13 mouse cellular contexts compared by ENCODE assay signal in the genomic region with DNA sequence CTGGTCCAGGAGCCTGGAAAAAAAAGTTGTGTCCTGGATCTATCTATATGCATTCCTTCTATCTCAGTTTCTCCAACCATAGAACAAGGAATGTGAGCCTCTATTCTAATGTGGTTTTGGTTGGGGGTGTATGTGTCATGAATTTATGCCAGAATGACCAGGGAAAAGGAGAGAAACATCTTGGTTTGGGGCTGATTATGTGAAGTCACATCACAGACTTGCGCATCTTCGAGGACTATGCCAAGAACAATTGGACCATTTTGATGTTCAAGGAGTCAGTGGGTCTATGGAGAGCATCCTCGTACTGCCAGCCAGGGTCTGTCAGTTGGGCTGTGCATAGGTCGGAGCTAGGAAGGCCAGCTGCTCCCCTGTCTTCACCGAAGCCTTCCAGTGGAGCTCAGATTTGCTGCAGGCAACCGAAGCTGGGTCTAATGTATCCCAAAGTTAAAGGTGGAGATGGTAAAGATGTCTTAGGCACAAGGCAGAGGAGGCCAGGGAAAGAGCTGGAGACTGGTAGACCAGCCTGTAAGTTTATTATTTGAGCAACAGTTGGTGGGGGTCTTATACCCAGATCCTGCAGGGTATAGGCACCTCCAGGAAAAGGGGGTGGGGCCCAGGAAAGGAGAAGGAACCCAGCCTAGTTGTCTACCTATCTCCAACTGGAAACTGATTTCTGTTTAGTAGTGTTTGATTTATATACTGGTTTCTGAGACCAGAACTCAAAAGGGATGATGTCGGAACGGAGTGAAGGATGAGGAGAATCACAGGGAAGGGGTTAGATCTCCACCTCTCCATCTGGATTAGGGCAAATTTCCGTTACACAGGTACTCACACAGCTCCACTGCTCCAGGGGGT. TPM values are rescaled to one million over a fixed set of nuclear protein-coding genes. Genes with fewer than 3 reads are reported as not detected.
DNase-seq lines count a peak whose midpoint lies in the region; ATAC-seq and TF ChIP-seq lines count a peak whose summit lies in the region.
"Had no signal": no experiment of that assay in that cellular context is flagged by ENCODE, and none has a peak within 500 bp of the region (broad histone marks: within the 10 kb centered on the region; RNA-seq: fewer than 3 reads in every experiment).

No protein-coding gene starts in this region.

- ATAC-seq in limb, embryonic 11.5 days (ENCODE audit: insufficient number of reproducible peaks, low FRiP score, low TSS enrichment, low read depth): no peak

- H3K4me1 ChIP-seq in kidney, adult 2 months (ENCODE audit: control insufficient read depth, insufficient read depth, low read length): 0 out of 2 replicates have a peak, but pooled peaks cover 3% of the 10 kb centered on the region
- H3K4me1 ChIP-seq in CH12.LX (ENCODE audit: control insufficient read depth in 1 of 2, insufficient read depth in 2 of 2): peaks cover 0 to 16% of the 10 kb centered on the region in 2 experiments; a peak in 2 of 4 replicates
- H3K4me1 ChIP-seq in limb, embryonic 11.5 days (ENCODE audit: control insufficient read depth, insufficient read depth, low read length): peaks cover 19% of the 10 kb centered on the region

- dilution Hi-C loops in CH12.LX (cut with MboI; ENCODE audit: extremely low pct_ligation_motif_present, extremely low pct_unique_long_range_greater_than_20kb, low sequenced_read_pairs): loop anchor here (25.0 kb wide), 1 partner anchor 93 kb away; no protein-coding TSS in a partner anchor

- peak; percentile 21 for DNase-seq in embryo, embryonic 10 days (ENCODE audit: low spot score)
- DNase-seq in embryo, embryonic 11 days: no peak
- no peak for DNase-seq in kidney, adult 2 months
- DNase-seq in kidney, postnatal 25 days: no peak
- no peak for DNase-seq in CH12.LX (ENCODE audit: extremely low read depth)
- peak; percentile 54 for DNase-seq in limb, embryonic 11.5 days (ENCODE audit: low spot score)
- no peak for DNase-seq in urinary bladder, postnatal 10 days (ENCODE audit: low spot score)
- DNase-seq in adrenal gland, postnatal 4 days (ENCODE audit: low spot score in 2 of 2): no peak
- DNase-seq: lung, postnatal 4 days; spleen, adult 18-20 months had no signal

- TF ChIP-seq RAD21 in CH12.LX (IDR thresholded peaks at IDR 0.05; ENCODE audit: low read depth, low read length): no peak

- 18% methylated on average over 9 of the region's 9 CpGs for WGBS in kidney, adult 2 months
- WGBS in limb, embryonic 11.5 days: 8% methylated on average over 9 of the region's 9 CpGs

- H3K27ac ChIP-seq in kidney, adult 2 months (ENCODE audit: insufficient read depth, low read depth, low read length): no peak overlapping the region
- no peak overlapping the region for H3K27ac ChIP-seq in CH12.LX (ENCODE audit: insufficient read depth, low read depth)
- H3K27ac ChIP-seq in limb, embryonic 11.5 days (replicated peaks; ENCODE audit: low read depth, low read length): no peak overlapping the region
- H3K27ac ChIP-seq: neural tube, embryonic 13.5 days had no signal

- no peaks in the 10 kb centered on the region for H3K79me2 ChIP-seq in CH12.LX (replicated peaks; ENCODE audit: control insufficient read depth, extremely low read depth, insufficient read depth, poor library complexity, severe bottlenecking)

- H3K27me3 ChIP-seq in kidney, adult 2 months (replicated peaks; ENCODE audit: control insufficient read depth, insufficient read depth, low read length): peaks cover 13% of the 10 kb centered on the region
- H3K27me3 ChIP-seq in CH12.LX (replicated peaks): peaks cover 98% of the 10 kb centered on the region
- peaks cover 100% of the 10 kb centered on the region for H3K27me3 ChIP-seq in limb, embryonic 11.5 days (ENCODE audit: control insufficient read depth, insufficient read depth, low read length)

- peak overlapping the region; percentile 79 for H3K4me2 ChIP-seq in CH12.LX (ENCODE audit: insufficient read depth, low read depth, poor library complexity, severe bottlenecking)
- H3K4me2 ChIP-seq in limb, embryonic 11.5 days (ENCODE audit: low read depth, severe bottlenecking): peak overlapping the region; percentile 79

- in situ Hi-C loops in CH12.LX (cut with MboI; ENCODE audit: low pct_ligation_motif_present, low pct_unique_long_range_greater_than_20kb, low sequenced_read_pairs): no loop called here

- H3K9ac ChIP-seq in CH12.LX (ENCODE audit: insufficient read depth, low read depth): no peak overlapping the region
- H3K9ac ChIP-seq in limb, embryonic 11.5 days (ENCODE audit: low read length): no peak overlapping the region
- H3K9ac ChIP-seq: neural tube, embryonic 13.5 days had no signal

- 0 out of 2 replicates have a peak overlapping the region, but pooled peaks have one; percentile 27 for H3K4me3 ChIP-seq in kidney, adult 2 months (ENCODE audit: insufficient read depth, low read depth, low read length)
- H3K4me3 ChIP-seq in CH12.LX (replicated peaks in 1 of 3; ENCODE audit: low read depth in 2 of 3, low read length in 2 of 3, poor library complexity in 1 of 3): no peak overlapping the region
- peak overlapping the region; percentile 40; the same call in 1 of the 2 replicates for H3K4me3 ChIP-seq in limb, embryonic 11.5 days (ENCODE audit: low read depth, low read length)

- H3K36me3 ChIP-seq in kidney, adult 2 months (ENCODE audit: control insufficient read depth, insufficient read depth, low read length): no peaks in the 10 kb centered on the region
- H3K36me3 ChIP-seq in CH12.LX (replicated peaks in 1 of 2; ENCODE audit: control insufficient read depth in 1 of 2, insufficient read depth in 1 of 2, low read length in 1 of 2): no peaks in the 10 kb centered on the region
- H3K36me3 ChIP-seq in limb, embryonic 11.5 days (ENCODE audit: control insufficient read depth, insufficient read depth, low read length): no peaks in the 10 kb centered on the region
- H3K36me3 ChIP-seq: neural tube, embryonic 13.5 days had no signal

- no peaks in the 10 kb centered on the region for H3K9me3 ChIP-seq in CH12.LX (replicated peaks; ENCODE audit: low read length)
- H3K9me3 ChIP-seq in limb, embryonic 11.5 days (ENCODE audit: control insufficient read depth, low read length): no peaks in the 10 kb centered on the region
- H3K9me3 ChIP-seq: neural tube, embryonic 13.5 days had no signal

- no peak for TF ChIP-seq CTCF in kidney, adult 2 months (conservative IDR thresholded peaks at IDR 0.05; ENCODE audit: insufficient read depth, insufficient read length, low read depth, low read length)
- TF ChIP-seq CTCF in CH12.LX (conservative IDR thresholded peaks at IDR 0.05 in 1 of 2, IDR thresholded peaks at IDR 0.05 in 1 of 2; ENCODE audit: low read depth in 2 of 2, low read length in 2 of 2): no peak

- no peak for TF ChIP-seq EP300 in CH12.LX (IDR thresholded peaks at IDR 0.05; ENCODE audit: low read length)

- TF ChIP-seq POLR2A in kidney, adult 2 months (IDR thresholded peaks at IDR 0.05; ENCODE audit: low read depth, low read length): no peak
- no peak for TF ChIP-seq POLR2A in CH12.LX (IDR thresholded peaks at IDR 0.05; ENCODE audit: low read depth, low read length)

TF ChIP-seq in CH12.LX, 34 proteins besides CTCF, POLR2A, EP300 and RAD21:
- TF ChIP-seq RCOR1 (conservative IDR thresholded peaks at IDR 0.05; ENCODE audit: low read depth, low read length): no peak
- TF ChIP-seq ZC3H11A (IDR thresholded peaks at IDR 0.05; ENCODE audit: low read depth, low read length): no peak
- TF ChIP-seq JUND (conservative IDR thresholded peaks at IDR 0.05; ENCODE audit: low read depth, low read length): no peak
- no peak for TF ChIP-seq PAX5 (IDR thresholded peaks at IDR 0.05; ENCODE audit: low read length)
- no peak for TF ChIP-seq SMC3 (IDR thresholded peaks at IDR 0.05; ENCODE audit: low read depth, low read length)
- no peak for TF ChIP-seq TCF12 (IDR thresholded peaks at IDR 0.05; ENCODE audit: low read depth, low read length)
- TF ChIP-seq MAFK (IDR thresholded peaks at IDR 0.05; ENCODE audit: insufficient replicate concordance, low read length): no peak
- no peak for TF ChIP-seq MEF2A (IDR thresholded peaks at IDR 0.05; ENCODE audit: borderline replicate concordance, low read depth, low read length)
- TF ChIP-seq ZKSCAN1 (IDR thresholded peaks at IDR 0.05; ENCODE audit: borderline replicate concordance, low read depth, low read length): no peak
- TF ChIP-seq ETS1 (conservative IDR thresholded peaks at IDR 0.05; ENCODE audit: low read depth, low read length): no peak
- no peak for TF ChIP-seq POLR2AphosphoS2 (IDR thresholded peaks at IDR 0.05; ENCODE audit: low read depth, low read length)
- TF ChIP-seq GABPA (IDR thresholded peaks at IDR 0.05; ENCODE audit: insufficient replicate concordance, low read depth, low read length): no peak
- no peak for TF ChIP-seq SIN3A (IDR thresholded peaks at IDR 0.05; ENCODE audit: low read length)
- no peak for TF ChIP-seq ELF1 (IDR thresholded peaks at IDR 0.05; ENCODE audit: low read depth, low read length)
- TF ChIP-seq NELFE (IDR thresholded peaks at IDR 0.05; ENCODE audit: low read depth, low read length): no peak
- TF ChIP-seq NRF1 (IDR thresholded peaks at IDR 0.05; ENCODE audit: low read depth, low read length): no peak

RNA-seq across cellular contexts. Expression of a gene that starts 1.7 kb away (rescaled TPM):
- polyA plus RNA-seq in kidney, adult 2 months (2012; rRNA removed): 0.07 TPM in 1 of 2 replicates, not detected in the other
- total RNA-seq in CH12.LX (2012; rRNA removed) (0.21 and 0.25 TPM in 2 replicates), CH12.LX (2014; rRNA removed) (not detected in 2 replicates)
- not detected in 2 replicates for polyA plus RNA-seq in CH12.LX (2012; ENCODE audit: insufficient read length, low read depth)
- 0.40 and 0.80 TPM in 2 replicates for polyA plus RNA-seq in limb, embryonic 11.5 days (2014; fragmentation: Nextera tagmentation; extraction: Ambion mirVana)
- total RNA-seq in adrenal gland, postnatal 4 days (2021): under 1 TPM; 0.31 to 0.53 TPM
- polyA plus RNA-seq: neural tube, embryonic 13.5 days had no signal

RNA-seq across cellular contexts. Expression of a gene that starts 24.4 kb away (rescaled TPM):
- polyA plus RNA-seq in kidney, adult 2 months (2012; rRNA removed): 0.05 and 0.10 TPM in 2 replicates
- total RNA-seq in CH12.LX (2012; rRNA removed) (0.21 and 0.55 TPM in 2 replicates), CH12.LX (2014; rRNA removed) (0.08 TPM in 2 replicates)
- polyA plus RNA-seq in CH12.LX (2012; ENCODE audit: insufficient read length, low read depth): 0.17 and 0.22 TPM in 2 replicates
- polyA plus RNA-seq in limb, embryonic 11.5 days (2014; fragmentation: Nextera tagmentation; extraction: Ambion mirVana): 5.4 and 6.7 TPM in 2 replicates
- under 1 TPM in 1 of 2 experiments, not detected in 1; 0.17 TPM for total RNA-seq in adrenal gland, postnatal 4 days (2021)
- total RNA-seq: layer of hippocampus, adult 18-20 months had no signal
- polyA plus RNA-seq: cortical plate, adult 2 months had no signal

Comparison
In these comparisons a context has a peak if more than half of its experiments do, and no peak if none do; other contexts are left out.
1. DNase-seq: peak in embryo, embryonic 10 days (single experiment) and limb, embryonic 11.5 days (single experiment); none in embryo, embryonic 11 days (single experiment), kidney, adult 2 months (single experiment), kidney, postnatal 25 days (0 of 2), CH12.LX (single experiment), urinary bladder, postnatal 10 days (single experiment) and adrenal gland, postnatal 4 days (0 of 2).
2. H3K4me3 ChIP-seq: peak in kidney, adult 2 months (single experiment) and limb, embryonic 11.5 days (single experiment); none in CH12.LX (0 of 3).